Mouse (Mus musculus): ENCODE data around the gene Olfr853.

Gene Olfr853

GRCm38 (mm10) chr9:19540976-19541375 lies at the start of gene Olfr853:
TSS of gene Olfr853 (minus strand) at chr9:19541076.
- no peak for DNase-seq

- DNase-seq: no peak
Measured at GRCm38 (mm10) chr9:19582317-19582716, 41.4 kb upstream of the Olfr853 start, which contains the start of gene Olfr855. TSS of gene Olfr855 (plus strand) at chr9:19582617.

- no peak for DNase-seq
Measured at GRCm38 (mm10) chr9:19567282-19567681, 26.4 kb upstream of the Olfr853 start, which contains the start of gene Olfr854. TSS of gene Olfr854 (minus strand) at chr9:19567382.

GRCm38 (mm10) chr9:19492995-19493394 lies 47.9 kb downstream of the Olfr853 start, which contains the start of gene Olfr851:
TSS of gene Olfr851 (plus strand) at chr9:19493295.
- no peak for DNase-seq
